Mouse (Mus musculus) heart, postnatal 25 days (tissue): ENCODE measurements at regions not wholly inside any gene's neighbourhood (a gene's known extent, or its start where the extent isn't known, plus 50 kb on each side); places are given as distances from the start of the nearest gene placed in this dataset.

Experiments used
- DNase-seq: peaks from one replicate; pipeline ENCODE4 v3.0.0; 2022; ENCODE audit warnings: low spot score
- intact Hi-C: fragments of 180-260 bp; cut with DNase I; formaldehyde crosslinking; loops from one replicate; pipeline ENCODE4 v1.15.1; 2025

- intact Hi-C loops: no loop called here
- DNase-seq: no peak
Observed at GRCm38 (mm10) chr9:41703091-41703490, 421.0 kb downstream of the Sorl1 start.

GRCm38 (mm10) chr9:41700683-41701082 lies 423.4 kb downstream of the Sorl1 start:
- intact Hi-C loops: no loop called here

GRCm38 (mm10) chr9:41699031-41699430 lies 425.1 kb downstream of the Sorl1 start:
- no peak for DNase-seq
- intact Hi-C loops: no loop called here

More at GRCm38 (mm10) chr9:41700683-41701082, 423.4 kb downstream of the Sorl1 start:
- DNase-seq: no peak

GRCm38 (mm10) chr9:41697611-41698467 lies 426.3 kb downstream of the Sorl1 start:
- intact Hi-C loops: no loop called here
- DNase-seq: no peak

- intact Hi-C loops: no loop called here
- DNase-seq: no peak
Observed at GRCm38 (mm10) chr9:41697160-41697559, 426.9 kb downstream of the Sorl1 start.

GRCm38 (mm10) chr9:41682911-41683310 lies 441.2 kb downstream of the Sorl1 start:
- intact Hi-C loops: no loop called here

GRCm38 (mm10) chr9:41675656-41676055 lies 448.4 kb downstream of the Sorl1 start:
- no peak for DNase-seq
- intact Hi-C loops: no loop called here

More at GRCm38 (mm10) chr9:41682911-41683310, 441.2 kb downstream of the Sorl1 start:
- DNase-seq: no peak

GRCm38 (mm10) chr9:41672958-41673357 lies 451.1 kb downstream of the Sorl1 start:
- intact Hi-C loops: no loop called here
- no peak for DNase-seq

GRCm38 (mm10) chr9:41668741-41669140 lies 455.4 kb downstream of the Sorl1 start:
- no peak for DNase-seq
- intact Hi-C loops: no loop called here

GRCm38 (mm10) chr9:41665000-41665685 lies 459.0 kb downstream of the Sorl1 start:
- intact Hi-C loops: no loop called here
- peak; percentile 23 for DNase-seq

GRCm38 (mm10) chr9:41660576-41660975 lies 463.5 kb downstream of the Sorl1 start:
- intact Hi-C loops: no loop called here
- no peak for DNase-seq

- intact Hi-C loops: no loop called here
- no peak for DNase-seq
Observed at GRCm38 (mm10) chr9:41660011-41660410, 464.1 kb downstream of the Sorl1 start.

GRCm38 (mm10) chr9:41631564-41632205 lies 470.2 kb upstream of the Ubash3b start:
- no peak for DNase-seq
- intact Hi-C loops: no loop called here

GRCm38 (mm10) chr9:41621341-41621740 lies 459.8 kb upstream of the Ubash3b start:
- intact Hi-C loops: no loop called here
- no peak for DNase-seq

GRCm38 (mm10) chr9:41614002-41614401 lies 452.5 kb upstream of the Ubash3b start:
- intact Hi-C loops: no loop called here

GRCm38 (mm10) chr9:41612802-41613550 lies 451.5 kb upstream of the Ubash3b start:
- intact Hi-C loops: no loop called here
- DNase-seq: no peak

More at GRCm38 (mm10) chr9:41614002-41614401, 452.5 kb upstream of the Ubash3b start:
- no peak for DNase-seq

- DNase-seq: no peak
- intact Hi-C loops: no loop called here
Observed at GRCm38 (mm10) chr9:41612452-41612795, 450.9 kb upstream of the Ubash3b start.

GRCm38 (mm10) chr9:41611534-41612451 lies 450.3 kb upstream of the Ubash3b start:
- intact Hi-C loops: no loop called here
- no peak for DNase-seq

GRCm38 (mm10) chr9:41610347-41610746 lies 448.9 kb upstream of the Ubash3b start:
- intact Hi-C loops: no loop called here

More at GRCm38 (mm10) chr9:41610347-41610746, 448.9 kb upstream of the Ubash3b start:
- no peak for DNase-seq
